Mouse (Mus musculus): ENCODE results near the gene Tmem165. TPM values are rescaled to one million over a fixed set of nuclear protein-coding genes. Genes with fewer than 3 reads are reported as not detected.

Gene Tmem165
- total RNA-seq, 2 experiments from 2014 or later, result 19.3 to 23.3 TPM

GRCm38 (mm10) chr5:76164827-76165226, 18.9 kb upstream of the Tmem165 start:
- intact Hi-C loops (cut with DNase I), result no loop called here

GRCm38 (mm10) chr5:76170522-76170921, 13.2 kb upstream of the Tmem165 start:
- no peak for DNase-seq
- intact Hi-C loops (cut with DNase I), result no loop called here

More at GRCm38 (mm10) chr5:76164827-76165226, 18.9 kb upstream of the Tmem165 start:
- no peak for DNase-seq

DNA sequence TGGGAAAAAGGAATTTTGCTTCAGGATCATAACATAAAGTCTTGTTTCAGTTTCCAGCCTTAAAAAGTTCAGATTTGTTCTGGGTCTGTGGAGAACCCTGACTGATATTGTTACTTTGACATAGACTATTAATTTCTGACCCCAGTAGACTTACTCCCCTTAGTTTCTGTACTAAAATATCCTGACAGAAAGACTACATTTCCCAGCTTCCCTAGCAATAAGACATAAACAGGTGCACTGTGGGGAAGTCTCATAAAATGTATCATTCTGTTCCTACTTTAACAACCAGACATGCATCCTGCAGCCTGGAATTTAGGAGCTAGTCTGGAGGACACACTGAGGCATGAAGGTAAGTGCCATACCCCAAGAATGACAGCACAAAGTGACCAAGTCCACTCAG, 12.6 kb upstream of the Tmem165 start:
- intact Hi-C loops (cut with DNase I), result no loop called here
- DNase-seq, result no peak

GRCm38 (mm10) chr5:76175051-76175450, 8.6 kb upstream of the Tmem165 start:
- DNase-seq, result no peak
- intact Hi-C loops (cut with DNase I), result no loop called here

DNA sequence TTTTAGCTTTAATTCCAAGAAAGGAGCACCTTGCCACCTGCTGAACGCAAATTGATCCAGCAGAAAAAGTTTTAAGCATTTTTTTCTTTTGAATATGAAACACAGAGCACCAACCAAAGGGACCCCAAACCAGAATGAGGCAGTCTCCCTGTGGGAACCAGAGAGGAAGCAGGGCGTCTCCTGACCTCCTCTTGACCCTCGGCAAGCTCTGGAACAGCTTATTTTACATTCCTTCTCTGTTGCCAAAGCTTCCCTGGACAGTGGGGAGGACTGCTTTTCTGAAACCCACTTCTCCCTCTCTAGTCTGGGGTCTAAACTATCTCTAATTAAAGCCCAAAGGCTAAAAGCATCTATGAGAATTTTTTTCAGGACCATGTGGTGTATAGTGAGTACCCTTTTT, 7.3 kb upstream of the Tmem165 start:
- intact Hi-C loops (cut with DNase I), result no loop called here
- DNase-seq, result no peak

DNA sequence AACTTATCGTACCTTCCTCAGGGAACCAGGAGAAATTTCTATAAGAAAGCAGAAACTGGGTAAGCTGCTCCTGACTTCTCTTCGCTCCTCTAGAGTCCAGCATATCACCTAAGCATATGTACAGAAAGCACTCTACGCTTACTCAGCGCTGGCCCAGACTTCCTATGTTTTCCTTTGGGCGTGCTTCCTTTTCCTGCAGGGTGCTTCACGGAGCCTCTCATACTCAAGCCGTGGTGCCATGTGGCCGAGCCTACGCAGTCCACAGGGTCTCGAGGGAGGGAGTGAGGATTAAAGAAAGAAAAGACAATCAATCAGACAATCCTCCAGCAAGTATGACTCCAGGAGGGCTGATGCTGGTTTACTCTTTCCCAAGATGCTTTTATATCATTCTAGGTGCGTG, 6.8 kb upstream of the Tmem165 start:
- DNase-seq, result no peak
- intact Hi-C loops (cut with DNase I), result no loop called here

DNA sequence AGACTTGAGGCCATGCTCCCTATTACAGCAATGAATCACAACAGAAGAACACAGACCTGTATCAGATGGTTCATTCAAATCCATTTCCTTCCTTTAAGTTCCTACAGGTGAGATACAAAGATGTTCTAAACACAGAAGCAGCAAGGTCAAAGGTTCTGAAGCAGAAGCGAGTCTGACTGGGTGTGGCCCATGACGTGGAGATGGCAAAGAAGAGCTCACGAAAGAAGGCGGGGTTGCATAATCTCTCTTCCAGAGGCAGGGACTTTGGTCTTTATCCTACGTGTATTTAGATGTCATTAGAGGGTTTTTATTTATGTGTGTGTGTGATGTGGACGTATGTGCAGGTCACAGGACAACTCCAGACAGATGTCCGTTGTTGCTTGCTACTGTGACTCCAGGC, 6.0 kb upstream of the Tmem165 start:
- intact Hi-C loops (cut with DNase I), result no loop called here
- no peak for DNase-seq

DNA sequence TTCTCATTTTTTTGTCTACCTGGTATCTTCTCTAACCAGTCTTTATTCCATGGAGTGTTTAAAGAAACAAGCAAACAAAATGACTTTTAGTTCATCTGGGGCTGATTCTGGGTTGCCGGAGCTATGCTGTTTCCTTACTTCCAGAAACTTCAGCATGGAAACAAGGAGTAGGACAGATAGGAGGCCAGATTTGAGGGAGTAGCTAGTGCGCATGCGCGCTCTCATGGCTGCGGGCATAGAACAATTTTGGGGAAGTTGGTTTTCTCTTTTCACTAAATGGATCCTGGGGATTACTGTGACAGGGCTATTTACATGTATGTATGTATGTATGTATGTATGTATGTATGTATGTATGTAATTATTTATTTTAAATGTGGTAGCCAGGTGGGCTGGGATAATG, 4.5 kb upstream of the Tmem165 start:
- intact Hi-C loops (cut with DNase I), result no loop called here
- DNase-seq, result no peak

- no peak for DNase-seq
- intact Hi-C loops (cut with DNase I), result no loop called here
These were observed 3.9 kb upstream of the Tmem165 start for GRCm38 (mm10) chr5:76179791-76180190.

- DNase-seq, result no peak
- intact Hi-C loops (cut with DNase I), result no loop called here
These were observed 1.4 kb upstream of the Tmem165 start for GRCm38 (mm10) chr5:76182326-76182725.

- intact Hi-C loops (cut with DNase I), result no loop called here
- no peak for DNase-seq
These were observed 484 bp upstream of the Tmem165 start for GRCm38 (mm10) chr5:76183043-76183749.

DNA sequence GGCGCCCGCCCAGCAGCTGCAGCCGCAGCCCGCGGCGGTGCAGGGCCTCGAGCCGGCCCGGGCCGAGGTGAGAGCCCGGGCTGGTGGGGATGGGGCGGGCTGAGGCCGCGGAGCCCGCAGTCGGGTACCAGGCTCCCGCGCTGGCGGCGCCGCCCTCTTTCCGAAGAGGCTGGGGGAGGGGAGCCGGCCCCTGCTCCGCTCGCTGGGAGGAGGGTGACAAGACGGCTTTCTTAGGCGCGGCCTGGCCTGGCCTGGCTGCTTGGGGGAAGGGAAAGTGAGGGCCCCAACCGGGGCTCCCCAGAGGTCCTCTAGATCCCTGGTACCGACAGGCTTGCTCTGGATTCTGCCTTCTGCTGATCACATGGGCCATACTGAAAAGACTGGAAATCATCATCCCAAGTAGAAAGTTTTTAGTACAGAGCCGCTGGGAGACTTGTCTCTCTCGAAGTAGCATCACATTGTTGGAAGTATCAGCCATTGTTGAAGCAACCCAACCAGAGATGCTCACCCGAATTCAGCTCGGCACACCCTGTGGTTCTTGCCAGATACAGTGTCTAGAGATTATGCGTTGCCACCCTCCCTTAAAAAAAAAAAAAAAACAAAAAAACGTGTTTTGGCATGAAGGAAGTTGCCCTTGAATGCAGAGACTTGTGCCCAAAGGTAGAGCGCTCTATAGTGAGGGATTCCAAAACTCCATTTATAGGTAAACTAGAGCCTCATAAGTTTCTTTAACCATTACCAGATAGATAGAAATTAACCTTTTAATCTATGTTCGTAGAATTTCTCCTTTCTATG, 803 bp downstream of the Tmem165 start:
- intact Hi-C loops (cut with DNase I), result loop anchor here (2.0 kb wide), 1 partner anchor 44 kb away; the partner anchor contains the start of gene Srd5a3
- DNase-seq, result peak; percentile 64 to 72

GRCm38 (mm10) chr5:76187885-76188284, 4.2 kb downstream of the Tmem165 start:
- intact Hi-C loops (cut with DNase I), result no loop called here
- no peak for DNase-seq

GRCm38 (mm10) chr5:76190609-76191008, 6.9 kb downstream of the Tmem165 start:
- intact Hi-C loops (cut with DNase I), result no loop called here
- no peak for DNase-seq

- intact Hi-C loops (cut with DNase I), result no loop called here
These were observed 9.4 kb downstream of the Tmem165 start for GRCm38 (mm10) chr5:76193075-76193474.

DNA sequence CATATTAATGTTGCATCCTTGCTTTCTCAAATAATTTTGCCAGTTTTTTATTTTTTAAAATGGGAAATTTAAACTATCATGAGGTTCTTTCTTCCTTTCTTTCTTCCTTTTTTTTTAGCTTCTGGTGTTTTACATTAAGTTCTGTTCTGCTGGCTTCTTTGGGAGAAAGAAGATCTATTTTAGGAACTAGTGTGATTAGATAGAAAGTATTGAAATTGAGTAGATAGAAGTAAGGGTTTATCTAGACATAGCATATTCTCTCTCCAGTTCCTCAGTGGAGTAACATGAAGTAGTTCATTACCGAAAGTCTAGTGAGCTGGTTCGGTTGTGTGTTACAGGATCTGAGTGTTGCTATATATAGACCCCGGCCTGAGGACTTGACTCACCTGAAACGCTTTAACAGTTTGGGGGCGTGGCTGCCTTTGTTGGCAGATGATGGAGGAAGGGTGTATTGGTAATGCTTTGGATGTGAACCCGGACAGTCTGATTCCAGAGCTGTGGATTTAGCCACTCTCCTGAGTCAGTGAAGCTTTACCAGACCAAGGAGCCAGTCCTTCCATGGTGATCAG, 10.8 kb downstream of the Tmem165 start:
- intact Hi-C loops (cut with DNase I), result no loop called here
- no peak for DNase-seq

More at GRCm38 (mm10) chr5:76193075-76193474, 9.4 kb downstream of the Tmem165 start:
- DNase-seq, result no peak

DNA sequence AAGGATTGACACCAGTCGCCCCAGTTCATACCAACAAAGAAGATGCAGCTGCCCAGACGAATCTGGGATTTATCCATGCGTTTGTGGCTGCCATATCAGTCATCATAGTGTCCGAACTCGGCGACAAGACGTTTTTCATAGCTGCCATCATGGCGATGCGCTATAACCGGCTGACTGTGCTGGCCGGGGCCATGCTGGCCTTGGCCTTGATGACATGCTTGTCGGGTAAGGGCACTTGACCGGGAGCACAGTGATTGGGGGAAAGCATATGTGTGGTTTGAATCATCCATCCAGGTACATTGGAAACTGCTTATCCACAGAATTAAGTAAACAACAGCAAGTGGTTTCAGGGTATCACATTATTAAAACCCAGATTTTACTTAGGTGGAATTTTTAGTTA, 15.7 kb downstream of the Tmem165 start:
- intact Hi-C loops (cut with DNase I), result no loop called here
- no peak for DNase-seq

GRCm38 (mm10) chr5:76203171-76203570, 19.5 kb downstream of the Tmem165 start:
- DNase-seq, result peak in 1 of 2 experiments; percentile 14
- intact Hi-C loops (cut with DNase I), result loop anchor here (5.0 kb wide), 1 partner anchor 99 kb away; the partner anchor contains the start of gene Clock

DNA sequence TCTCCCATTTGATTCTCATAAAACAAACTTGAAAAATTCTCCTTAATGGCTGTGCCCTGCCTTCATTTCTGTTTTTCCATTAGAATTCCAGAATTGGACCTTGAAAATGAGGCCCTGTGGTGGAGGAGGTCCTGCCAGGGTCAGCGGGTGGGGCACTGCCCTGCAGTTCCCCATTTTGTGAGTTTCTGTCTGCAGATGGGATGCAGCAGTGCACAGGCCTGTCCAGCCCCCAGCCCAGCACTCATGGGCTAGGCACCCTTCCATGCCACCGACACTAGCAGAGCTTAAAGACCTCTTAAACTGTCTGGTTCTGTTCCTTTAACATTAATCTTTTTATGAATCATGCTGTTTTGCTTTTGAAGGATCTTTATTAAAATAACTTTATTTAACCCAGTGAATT, 22.2 kb downstream of the Tmem165 start:
- no peak for DNase-seq
- intact Hi-C loops (cut with DNase I), result no loop called here

DNA sequence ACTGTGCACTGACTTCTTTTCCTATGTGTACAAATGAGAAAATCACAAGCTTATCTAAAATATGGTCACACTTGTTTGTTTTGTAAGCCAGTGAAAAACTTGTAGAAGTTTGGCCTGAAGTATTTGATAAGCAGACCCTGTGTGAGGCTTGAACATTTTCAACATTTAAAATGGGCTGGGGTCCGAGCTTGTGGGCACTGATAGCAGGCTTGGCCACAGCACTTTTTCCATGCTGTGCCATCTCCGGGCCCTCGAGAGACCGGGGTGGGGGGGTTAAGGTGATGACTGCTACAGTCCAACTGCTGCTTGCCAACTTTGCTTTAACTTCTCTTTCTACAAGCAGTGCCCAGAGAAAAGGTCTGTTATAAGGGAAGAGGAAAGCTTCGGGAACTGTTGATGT, 24.4 kb downstream of the Tmem165 start:
- no peak for DNase-seq
- intact Hi-C loops (cut with DNase I), result no loop called here

DNA sequence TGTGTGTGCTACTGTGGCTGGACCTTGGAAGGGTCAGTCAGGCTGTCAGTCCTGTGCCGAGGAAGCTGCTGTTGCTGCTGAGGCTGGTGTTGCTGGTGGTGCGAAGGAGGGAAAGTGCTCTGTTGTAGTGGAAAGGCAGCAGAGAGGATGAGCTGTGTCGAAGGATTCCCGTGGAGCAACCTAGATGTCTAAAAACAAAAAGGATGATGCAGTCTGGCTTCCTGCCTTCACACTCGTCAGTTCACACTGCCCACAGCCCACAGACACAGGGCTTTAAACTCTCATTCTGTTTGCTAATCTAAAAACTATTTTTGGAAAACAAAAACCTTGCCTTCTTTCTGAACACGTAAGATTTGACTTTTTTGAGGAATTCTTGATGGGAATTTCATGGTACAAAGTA, 33.0 kb downstream of the Tmem165 start:
- intact Hi-C loops (cut with DNase I), result no loop called here
- DNase-seq, result no peak

Measured in heart, postnatal 36 days (tissue).